Mouse (Mus musculus): Measurements from ENCODE around the gene Ldb2. TPM values are rescaled to one million over a fixed set of nuclear protein-coding genes. Genes with fewer than 3 reads are reported as not detected.

Ldb2 gene
- polyA plus RNA-seq, 1 experiment from 2014 or later, result 89.3 TPM

DNA sequence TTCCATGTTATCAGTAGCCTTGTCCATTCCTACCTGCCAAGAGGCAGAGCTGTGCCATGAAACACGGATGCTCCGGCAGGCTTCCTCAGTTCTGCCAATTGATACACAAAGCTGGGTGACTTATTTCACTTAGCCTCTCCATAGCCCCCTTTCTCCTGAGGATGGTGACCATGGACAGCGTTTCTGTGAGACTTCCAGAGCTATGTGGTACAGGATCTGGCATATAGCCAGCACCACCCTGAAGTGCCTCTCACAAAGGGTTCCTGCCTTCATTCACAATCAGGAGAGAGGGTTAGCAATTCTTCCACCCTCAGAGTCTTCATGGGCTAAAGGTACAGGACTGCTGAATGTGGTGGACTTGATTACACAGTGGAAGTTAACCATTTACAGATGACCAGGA, 270.0 kb downstream of the Ldb2 start:
- Histone ChIP-seq H3K9ac (ENCODE audit: low read depth, low read length) (no peak overlapping the region), H3K9me3 (ENCODE audit: control insufficient read depth, low read length) (no peaks in the 10 kb centered on the region), H3K27me3 (ENCODE audit: control insufficient read depth, insufficient read depth, low read length) (no peaks in the 10 kb centered on the region), H3K4me3 (ENCODE audit: low read length) (no peak overlapping the region), H3K27ac (ENCODE audit: low read depth, low read length) (no peak overlapping the region), H3K36me3 (ENCODE audit: control insufficient read depth, insufficient read depth, low read length) (no peaks in the 10 kb centered on the region), H3K4me1 (ENCODE audit: control insufficient read depth, insufficient read depth, low read length) (no peaks in the 10 kb centered on the region), H3K4me2 (replicated peaks; ENCODE audit: low read depth, low read length) (no peak overlapping the region)
- ATAC-seq (ENCODE audit: low FRiP score, low TSS enrichment), result no peak; the same call in 1 of the 2 replicates
- WGBS, result 73% methylated on average over 3 of the region's 3 CpGs

DNA sequence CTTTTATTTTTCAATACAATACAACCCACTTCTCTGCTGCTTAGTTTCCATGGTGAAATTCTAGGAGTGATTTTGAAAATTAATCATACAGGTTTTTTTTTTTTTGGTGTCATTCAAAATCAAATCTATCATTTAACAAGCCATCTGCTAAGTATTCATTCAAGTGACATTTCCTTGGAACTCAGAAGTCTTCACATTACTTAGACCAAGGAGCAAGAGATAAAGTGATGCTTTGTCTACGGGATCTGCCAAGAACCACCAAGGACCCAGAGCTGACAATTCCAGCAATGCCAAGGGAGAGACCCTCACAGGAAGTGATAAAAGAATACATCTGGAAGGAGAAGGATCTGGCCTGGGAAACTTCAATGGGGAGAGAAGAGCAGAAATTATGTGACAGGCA, 270.5 kb downstream of the Ldb2 start:
- H3K4me2 ChIP-seq (replicated peaks; ENCODE audit: low read depth, low read length), result no peak overlapping the region
- H3K27me3 ChIP-seq (ENCODE audit: control insufficient read depth, insufficient read depth, low read length), result no peaks in the 10 kb centered on the region
- WGBS, result 84% methylated on average over 1 of the region's 1 CpGs
- no peaks in the 10 kb centered on the region for H3K4me1 ChIP-seq (ENCODE audit: control insufficient read depth, insufficient read depth, low read length)
- no peak overlapping the region for H3K4me3 ChIP-seq (ENCODE audit: low read length)
- H3K36me3 ChIP-seq (ENCODE audit: control insufficient read depth, insufficient read depth, low read length), result no peaks in the 10 kb centered on the region
- no peak overlapping the region for H3K9ac ChIP-seq (ENCODE audit: low read depth, low read length)
- H3K27ac ChIP-seq (ENCODE audit: low read depth, low read length), result no peak overlapping the region
- H3K9me3 ChIP-seq (ENCODE audit: control insufficient read depth, low read length), result no peaks in the 10 kb centered on the region
- no peak for ATAC-seq (ENCODE audit: low FRiP score, low TSS enrichment)

DNA sequence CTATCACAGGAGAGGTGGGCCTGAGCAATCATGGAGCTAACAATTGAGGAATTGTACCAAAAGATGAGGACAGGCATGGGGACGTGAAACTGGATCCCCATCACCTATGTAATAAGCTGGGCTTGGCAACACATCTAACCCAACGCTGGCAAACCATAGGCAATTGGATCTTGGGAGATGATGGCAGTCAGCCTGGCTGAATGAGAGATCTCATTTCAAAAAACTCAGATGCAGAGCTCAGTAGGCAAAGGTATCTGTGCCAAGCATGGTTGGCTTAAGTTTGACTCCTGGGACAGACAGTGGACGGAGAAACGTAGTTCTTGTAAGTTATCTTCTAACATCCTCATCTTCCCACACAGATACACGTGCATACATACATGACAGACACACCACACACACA, 294.3 kb downstream of the Ldb2 start:
- 93% methylated on average over 5 of the region's 5 CpGs for WGBS
- no peak for ATAC-seq (ENCODE audit: low FRiP score, low TSS enrichment)
- no peaks in the 10 kb centered on the region for H3K9me3 ChIP-seq (ENCODE audit: control insufficient read depth, low read length)
- no peak overlapping the region for H3K4me2 ChIP-seq (replicated peaks; ENCODE audit: low read depth, low read length)
- H3K27ac ChIP-seq (ENCODE audit: low read depth, low read length), result no peak overlapping the region
- no peaks in the 10 kb centered on the region for H3K27me3 ChIP-seq (ENCODE audit: control insufficient read depth, insufficient read depth, low read length)
- no peaks in the 10 kb centered on the region for H3K4me1 ChIP-seq (ENCODE audit: control insufficient read depth, insufficient read depth, low read length)
- H3K36me3 ChIP-seq (ENCODE audit: control insufficient read depth, insufficient read depth, low read length), result no peaks in the 10 kb centered on the region
- H3K4me3 ChIP-seq (ENCODE audit: low read length), result no peak overlapping the region
- H3K9ac ChIP-seq (ENCODE audit: low read depth, low read length), result no peak overlapping the region

DNA sequence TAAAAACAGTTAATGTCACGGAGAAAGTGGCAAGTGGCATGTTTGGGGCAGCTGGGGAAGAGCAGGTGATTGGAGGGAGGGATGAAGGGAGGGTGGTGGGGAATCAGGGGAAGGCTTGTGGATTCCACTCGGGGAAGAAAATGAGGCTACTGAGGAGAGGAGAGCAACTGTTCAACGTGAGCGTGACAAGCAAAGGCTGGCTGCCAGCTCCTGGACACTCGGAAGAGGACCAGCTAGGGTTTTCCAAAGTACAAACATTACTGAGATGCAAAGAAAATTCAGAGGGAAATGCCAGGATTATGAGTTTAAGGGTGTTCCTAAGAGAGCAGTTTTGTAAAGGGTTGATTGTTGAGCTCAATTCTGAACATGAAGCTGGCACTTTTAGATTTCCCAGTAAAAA, 294.7 kb downstream of the Ldb2 start:
- WGBS, result 81% methylated on average over 5 of the region's 5 CpGs
- no peak overlapping the region for H3K4me3 ChIP-seq (ENCODE audit: low read length)
- H3K27me3 ChIP-seq (ENCODE audit: control insufficient read depth, insufficient read depth, low read length), result no peaks in the 10 kb centered on the region
- no peaks in the 10 kb centered on the region for H3K9me3 ChIP-seq (ENCODE audit: control insufficient read depth, low read length)
- ATAC-seq (ENCODE audit: low FRiP score, low TSS enrichment), result no peak
- H3K4me2 ChIP-seq (replicated peaks; ENCODE audit: low read depth, low read length), result no peak overlapping the region
- H3K27ac ChIP-seq (ENCODE audit: low read depth, low read length), result no peak overlapping the region
- no peaks in the 10 kb centered on the region for H3K36me3 ChIP-seq (ENCODE audit: control insufficient read depth, insufficient read depth, low read length)
- no peak overlapping the region for H3K9ac ChIP-seq (ENCODE audit: low read depth, low read length)
- H3K4me1 ChIP-seq (ENCODE audit: control insufficient read depth, insufficient read depth, low read length), result no peaks in the 10 kb centered on the region

DNA sequence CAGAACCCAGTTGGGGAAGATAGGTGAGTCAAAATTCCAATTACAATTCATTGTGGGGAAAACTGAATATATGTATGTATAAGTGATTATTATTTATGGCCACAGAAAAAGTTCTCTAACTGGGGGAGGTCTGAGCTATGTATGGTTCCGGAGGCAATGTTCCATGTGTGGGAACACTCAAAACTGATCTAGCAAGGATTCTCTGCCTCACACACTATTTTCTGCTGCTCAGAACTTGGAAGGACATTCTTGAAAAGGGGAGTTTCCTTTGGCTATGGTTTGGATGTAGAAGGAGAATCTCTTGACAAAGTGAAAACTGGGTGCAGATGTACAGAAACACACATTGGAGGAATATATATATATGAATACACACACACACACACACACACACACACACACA, 301.3 kb downstream of the Ldb2 start:
- H3K4me1 ChIP-seq (ENCODE audit: control insufficient read depth, insufficient read depth, low read length), result no peaks in the 10 kb centered on the region
- H3K9ac ChIP-seq (ENCODE audit: low read depth, low read length), result no peak overlapping the region
- H3K27ac ChIP-seq (ENCODE audit: low read depth, low read length), result no peak overlapping the region
- H3K4me2 ChIP-seq (replicated peaks; ENCODE audit: low read depth, low read length), result no peak overlapping the region
- ATAC-seq (ENCODE audit: low FRiP score, low TSS enrichment), result no peak
- 73% methylated on average over 1 of the region's 1 CpGs for WGBS
- no peaks in the 10 kb centered on the region for H3K27me3 ChIP-seq (ENCODE audit: control insufficient read depth, insufficient read depth, low read length)
- no peaks in the 10 kb centered on the region for H3K9me3 ChIP-seq (ENCODE audit: control insufficient read depth, low read length)
- no peak overlapping the region for H3K4me3 ChIP-seq (ENCODE audit: low read length)
- no peaks in the 10 kb centered on the region for H3K36me3 ChIP-seq (ENCODE audit: control insufficient read depth, insufficient read depth, low read length)

DNA sequence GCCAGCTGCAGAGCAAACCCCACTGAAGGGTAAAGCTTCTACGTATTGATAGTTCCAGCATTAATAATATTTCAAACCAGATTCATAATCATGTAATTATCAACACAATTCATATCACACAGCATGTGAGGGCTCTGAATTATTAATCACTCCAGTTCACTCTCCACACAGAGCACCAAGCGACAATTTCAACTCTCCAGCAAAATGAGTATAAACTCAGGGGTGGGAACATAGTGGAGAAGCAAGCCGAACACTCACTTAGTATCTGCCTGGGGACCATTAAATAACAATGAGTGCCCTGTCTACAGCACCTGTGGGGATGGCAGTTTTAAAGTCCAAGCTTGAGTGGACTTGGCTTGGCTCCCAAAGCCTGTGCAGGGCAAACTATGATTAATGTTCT, 302.6 kb downstream of the Ldb2 start:
- H3K4me2 ChIP-seq (replicated peaks; ENCODE audit: low read depth, low read length), result no peak overlapping the region
- WGBS, result 80% methylated on average over 3 of the region's 3 CpGs
- H3K4me1 ChIP-seq (ENCODE audit: control insufficient read depth, insufficient read depth, low read length), result no peaks in the 10 kb centered on the region
- H3K27ac ChIP-seq (ENCODE audit: low read depth, low read length), result no peak overlapping the region
- ATAC-seq (ENCODE audit: low FRiP score, low TSS enrichment), result no peak
- no peaks in the 10 kb centered on the region for H3K36me3 ChIP-seq (ENCODE audit: control insufficient read depth, insufficient read depth, low read length)
- no peaks in the 10 kb centered on the region for H3K27me3 ChIP-seq (ENCODE audit: control insufficient read depth, insufficient read depth, low read length)
- no peak overlapping the region for H3K9ac ChIP-seq (ENCODE audit: low read depth, low read length)
- H3K9me3 ChIP-seq (ENCODE audit: control insufficient read depth, low read length), result no peaks in the 10 kb centered on the region
- H3K4me3 ChIP-seq (ENCODE audit: low read length), result no peak overlapping the region

DNA sequence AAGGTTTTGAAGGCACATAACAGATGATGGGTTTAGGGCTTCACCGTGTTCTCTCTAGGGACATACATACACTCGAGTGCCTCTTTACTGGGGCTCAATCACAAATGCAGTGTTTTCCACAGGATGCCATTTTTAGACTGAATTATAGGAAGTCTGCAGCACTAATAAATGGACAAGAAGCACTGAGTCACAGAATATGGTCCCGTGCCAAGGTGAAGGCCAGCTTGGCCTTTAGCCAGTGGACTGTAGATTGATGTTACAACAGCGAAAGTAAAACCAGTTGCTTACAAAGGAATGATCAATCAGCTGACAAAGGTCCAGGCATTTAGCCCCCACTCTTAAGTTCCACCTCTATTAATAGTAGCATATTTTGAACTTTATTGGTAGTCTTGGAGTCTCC, 304.4 kb downstream of the Ldb2 start:
- Histone ChIP-seq H3K9me3 (ENCODE audit: control insufficient read depth, low read length) (no peaks in the 10 kb centered on the region), H3K9ac (ENCODE audit: low read depth, low read length) (no peak overlapping the region), H3K4me2 (replicated peaks; ENCODE audit: low read depth, low read length) (no peak overlapping the region), H3K27ac (ENCODE audit: low read depth, low read length) (no peak overlapping the region), H3K4me1 (ENCODE audit: control insufficient read depth, insufficient read depth, low read length) (no peaks in the 10 kb centered on the region), H3K36me3 (ENCODE audit: control insufficient read depth, insufficient read depth, low read length) (no peaks in the 10 kb centered on the region), H3K27me3 (ENCODE audit: control insufficient read depth, insufficient read depth, low read length) (no peaks in the 10 kb centered on the region), H3K4me3 (ENCODE audit: low read length) (no peak overlapping the region)
- ATAC-seq (ENCODE audit: low FRiP score, low TSS enrichment), result no peak
- WGBS, result 64% methylated on average over 4 of the region's 4 CpGs

DNA sequence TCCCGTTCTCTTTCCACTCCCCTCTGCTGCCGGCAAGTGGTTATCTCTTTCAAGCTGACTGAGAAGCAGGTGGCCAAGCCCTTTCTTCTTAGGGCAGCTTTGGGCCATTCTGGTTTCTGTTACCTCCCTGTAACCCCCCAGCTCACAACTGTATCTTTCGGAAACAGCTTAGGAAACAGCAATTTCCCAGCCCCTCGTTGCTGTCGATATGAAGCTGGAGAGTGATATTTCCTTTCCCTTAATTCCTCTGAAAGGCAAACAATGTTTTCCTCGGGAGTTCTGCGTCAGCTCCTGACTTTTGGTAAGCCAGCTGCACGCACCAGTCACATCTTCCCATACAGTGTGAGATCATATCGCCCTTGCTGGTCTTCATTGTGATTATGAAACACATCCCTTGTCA, 305.3 kb downstream of the Ldb2 start:
- no peak overlapping the region for H3K4me3 ChIP-seq (ENCODE audit: low read length)
- no peaks in the 10 kb centered on the region for H3K4me1 ChIP-seq (ENCODE audit: control insufficient read depth, insufficient read depth, low read length)
- H3K36me3 ChIP-seq (ENCODE audit: control insufficient read depth, insufficient read depth, low read length), result no peaks in the 10 kb centered on the region
- H3K27ac ChIP-seq (ENCODE audit: low read depth, low read length), result no peak overlapping the region
- H3K9ac ChIP-seq (ENCODE audit: low read depth, low read length), result no peak overlapping the region
- WGBS, result 68% methylated on average over 9 of the region's 9 CpGs
- H3K9me3 ChIP-seq (ENCODE audit: control insufficient read depth, low read length), result no peaks in the 10 kb centered on the region
- no peaks in the 10 kb centered on the region for H3K27me3 ChIP-seq (ENCODE audit: control insufficient read depth, insufficient read depth, low read length)
- no peak overlapping the region for H3K4me2 ChIP-seq (replicated peaks; ENCODE audit: low read depth, low read length)
- ATAC-seq (ENCODE audit: low FRiP score, low TSS enrichment), result no peak

DNA sequence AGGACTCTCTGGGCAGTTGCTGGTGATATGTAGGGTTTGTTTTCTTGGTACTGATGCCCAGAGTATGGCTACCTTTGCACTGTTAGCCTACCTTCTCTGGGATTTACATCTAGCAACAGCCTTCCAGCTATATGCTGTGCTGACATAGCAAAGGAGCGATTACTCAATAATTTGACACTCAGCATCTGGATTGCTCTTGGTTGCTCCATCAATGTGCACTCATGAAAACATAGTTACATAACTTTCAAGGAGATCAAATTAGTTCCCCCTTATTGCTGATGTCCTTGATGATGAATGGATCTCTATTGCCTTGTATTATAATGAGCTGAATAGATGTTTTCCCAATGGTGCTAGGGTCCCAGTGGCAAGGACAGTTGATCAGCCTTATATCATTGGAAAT, 308.0 kb downstream of the Ldb2 start:
- Histone ChIP-seq H3K27ac (ENCODE audit: low read depth, low read length) (no peak overlapping the region), H3K9me3 (ENCODE audit: control insufficient read depth, low read length) (no peaks in the 10 kb centered on the region), H3K4me2 (replicated peaks; ENCODE audit: low read depth, low read length) (no peak overlapping the region), H3K4me3 (ENCODE audit: low read length) (no peak overlapping the region), H3K27me3 (ENCODE audit: control insufficient read depth, insufficient read depth, low read length) (no peaks in the 10 kb centered on the region), H3K9ac (ENCODE audit: low read depth, low read length) (no peak overlapping the region), H3K36me3 (ENCODE audit: control insufficient read depth, insufficient read depth, low read length) (no peaks in the 10 kb centered on the region), H3K4me1 (ENCODE audit: control insufficient read depth, insufficient read depth, low read length) (no peaks in the 10 kb centered on the region)
- no peak for ATAC-seq (ENCODE audit: low FRiP score, low TSS enrichment)
- 100% methylated on average over 1 of the region's 1 CpGs for WGBS

DNA sequence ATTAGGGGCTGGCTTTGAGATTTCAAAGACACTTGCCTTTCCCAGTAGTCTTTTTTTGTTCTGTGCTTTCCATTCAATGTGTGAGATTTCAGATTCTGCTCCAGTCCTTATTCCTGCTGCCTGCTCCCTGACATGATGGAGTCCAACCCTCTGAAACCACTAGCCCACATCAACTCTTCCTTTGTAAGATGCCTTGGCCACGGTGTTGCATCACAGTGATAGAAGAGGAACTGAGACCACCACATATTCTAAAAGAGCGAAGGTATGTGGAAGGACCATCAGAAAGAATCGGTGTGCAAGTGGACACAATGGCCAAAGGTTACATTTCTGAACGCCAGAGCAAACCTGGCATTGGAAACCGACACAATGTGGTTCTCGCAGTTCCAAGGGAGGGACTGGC, 309.0 kb downstream of the Ldb2 start:
- H3K4me1 ChIP-seq (ENCODE audit: control insufficient read depth, insufficient read depth, low read length), result no peaks in the 10 kb centered on the region
- ATAC-seq (ENCODE audit: low FRiP score, low TSS enrichment), result no peak
- WGBS, result 95% methylated on average over 6 of the region's 6 CpGs

More for the DNA sequence above, 309.0 kb downstream of the Ldb2 start:
- no peak overlapping the region for H3K27ac ChIP-seq (ENCODE audit: low read depth, low read length)
- no peak overlapping the region for H3K4me2 ChIP-seq (replicated peaks; ENCODE audit: low read depth, low read length)
- no peaks in the 10 kb centered on the region for H3K9me3 ChIP-seq (ENCODE audit: control insufficient read depth, low read length)
- no peaks in the 10 kb centered on the region for H3K27me3 ChIP-seq (ENCODE audit: control insufficient read depth, insufficient read depth, low read length)
- H3K9ac ChIP-seq (ENCODE audit: low read depth, low read length), result no peak overlapping the region
- H3K36me3 ChIP-seq (ENCODE audit: control insufficient read depth, insufficient read depth, low read length), result no peaks in the 10 kb centered on the region
- H3K4me3 ChIP-seq (ENCODE audit: low read length), result no peak overlapping the region

Data from kidney, embryonic 14.5 days (tissue).